Mouse (Mus musculus) limb, embryonic 13.5 days (tissue): ENCODE results near the gene Hax1. TPM values are rescaled to one million over a fixed set of nuclear protein-coding genes. Genes with fewer than 3 reads are reported as not detected.
A peak's percentile ranks its signal among the peaks of the same experiment; 100 is the strongest.

Experiments used
- ATAC-seq: fragments of 200-750 bp; cut with Nextera tagmentation; 2 replicates; pipeline ENCODE4 v1.8.0; 2017; ENCODE audit warnings: low read depth, moderate number of reproducible peaks, moderate TSS enrichment; ENCODE audit not compliant: low FRiP score
- H3K27ac ChIP-seq: fragments of 300-500 bp; sonication (generic); 2 replicates; pipeline ENCODE4 v1.5.1; 2015; ENCODE audit warnings: inconsistent platforms, mild to moderate bottlenecking, moderate library complexity
- H3K27me3 ChIP-seq: fragments of 300-500 bp; sonication (generic); 2 replicates; pipeline ENCODE4 v1.6.1; 2015; ENCODE audit warnings: mild to moderate bottlenecking, inconsistent platforms
- H3K36me3 ChIP-seq: fragments of 300-500 bp; sonication (generic); 2 replicates; pipeline ENCODE4 v1.6.1; 2015; ENCODE audit warnings: inconsistent platforms, mild to moderate bottlenecking, moderate library complexity
- H3K4me1 ChIP-seq: fragments of 300-500 bp; sonication (generic); 2 replicates; pipeline ENCODE4 v1.6.1; 2015; ENCODE audit warnings: inconsistent platforms
- H3K4me2 ChIP-seq: fragments of 300-500 bp; sonication (generic); replicated peaks from 2 replicates; pipeline ENCODE4 v1.6.1; 2015; ENCODE audit warnings: inconsistent platforms, mild to moderate bottlenecking, moderate library complexity
- H3K4me3 ChIP-seq: fragments of 300-500 bp; sonication (generic); 2 replicates; pipeline ENCODE4 v1.5.1; 2015; ENCODE audit warnings: moderate library complexity, mild to moderate bottlenecking, inconsistent platforms
- H3K9ac ChIP-seq: fragments of 300-500 bp; sonication (generic); 2 replicates; pipeline ENCODE4 v1.6.1; 2015; ENCODE audit warnings: mild to moderate bottlenecking, inconsistent platforms
- H3K9me3 ChIP-seq: fragments of 300-500 bp; sonication (generic); 2 replicates; pipeline ENCODE4 v1.6.1; 2016; ENCODE audit warnings: inconsistent platforms
- WGBS: fragments of 180-500 bp; shearing (Covaris S2); methylation state at CpG from one replicate; pipeline ENCODE4 v1.1.7; 2015; 5-methylcytosine and 5-hydroxymethylcytosine counted together
- microRNA-seq: library from miRNA; unstranded; fragments of <30 nt; microRNA quantifications from one replicate; pipeline ENCODE4, GENCODE M21; 2016
- polyA plus RNA-seq: library from polyadenylated mRNA; unstranded; fragments of >200 nt; fragmentation: Nextera tagmentation; extraction: Ambion mirVana; gene quantifications from 2 replicates; pipeline ENCODE4 v1.2.1, GENCODE M21; 2015

The Hax1 gene
- polyA plus RNA-seq, 1 experiment from 2014 or later: 174 TPM

GRCm38 (mm10) chr3:89959435-89959834, 39.1 kb downstream of the Hax1 start:
- peaks cover 49% of the 10 kb centered on the region for H3K36me3 ChIP-seq
- H3K9ac ChIP-seq: no peak overlapping the region
- H3K27me3 ChIP-seq: no peaks in the 10 kb centered on the region
- H3K4me3 ChIP-seq: no peak overlapping the region
- peaks cover 35% of the 10 kb centered on the region for H3K4me1 ChIP-seq
- no peaks in the 10 kb centered on the region for H3K9me3 ChIP-seq
- no peak for ATAC-seq
- no peak overlapping the region for H3K27ac ChIP-seq
- H3K4me2 ChIP-seq: peak overlapping the region; percentile 87
- WGBS: 85% methylated on average over 4 of the region's 4 CpGs

- no peak for ATAC-seq
- Histone ChIP-seq H3K9ac (no peak overlapping the region), H3K27me3 (no peaks in the 10 kb centered on the region), H3K4me2 (no peak overlapping the region), H3K27ac (no peak overlapping the region), H3K4me1 (peaks cover 29% of the 10 kb centered on the region), H3K4me3 (no peak overlapping the region), H3K36me3 (peaks cover 63% of the 10 kb centered on the region), H3K9me3 (no peaks in the 10 kb centered on the region)
- WGBS: 92% methylated on average over 9 of the region's 9 CpGs
Measured at GRCm38 (mm10) chr3:89957880-89958279, 40.7 kb downstream of the Hax1 start.

GRCm38 (mm10) chr3:89956177-89956971, 42.2 kb downstream of the Hax1 start:
- Histone ChIP-seq H3K9me3 (no peaks in the 10 kb centered on the region), H3K9ac (no peak overlapping the region), H3K4me2 (no peak overlapping the region), H3K4me1 (peaks cover 19% of the 10 kb centered on the region), H3K27ac (no peak overlapping the region), H3K27me3 (no peaks in the 10 kb centered on the region), H3K4me3 (no peak overlapping the region), H3K36me3 (peaks cover 79% of the 10 kb centered on the region)
- WGBS: 92% methylated on average over 7 of the region's 7 CpGs
- ATAC-seq: no peak

- no peak overlapping the region for H3K9ac ChIP-seq
- 2% methylated on average over 4 of the region's 4 CpGs for WGBS
- H3K4me1 ChIP-seq: no peaks in the 10 kb centered on the region
- H3K27ac ChIP-seq: no peak overlapping the region
- H3K4me3 ChIP-seq: no peak overlapping the region
- no peaks in the 10 kb centered on the region for H3K27me3 ChIP-seq
- no peak for ATAC-seq
- H3K9me3 ChIP-seq: no peaks in the 10 kb centered on the region
- H3K4me2 ChIP-seq: no peak overlapping the region
- peaks cover 97% of the 10 kb centered on the region for H3K36me3 ChIP-seq
Measured at GRCm38 (mm10) chr3:89953420-89953819, 45.2 kb downstream of the Hax1 start.

GRCm38 (mm10) chr3:89948655-89949054, 49.9 kb downstream of the Hax1 start:
- Histone ChIP-seq H3K36me3 (peaks cover 98% of the 10 kb centered on the region), H3K27me3 (no peaks in the 10 kb centered on the region), H3K9ac (no peak overlapping the region), H3K4me3 (no peak overlapping the region), H3K27ac (no peak overlapping the region), H3K9me3 (no peaks in the 10 kb centered on the region), H3K4me2 (no peak overlapping the region), H3K4me1 (no peaks in the 10 kb centered on the region)
- WGBS: 96% methylated on average over 6 of the region's 6 CpGs
- ATAC-seq: no peak

GRCm38 (mm10) chr3:89948021-89948420, 50.6 kb downstream of the Hax1 start:
- no peak overlapping the region for H3K4me3 ChIP-seq
- no peak overlapping the region for H3K9ac ChIP-seq
- peaks cover 100% of the 10 kb centered on the region for H3K36me3 ChIP-seq
- no peak overlapping the region for H3K4me2 ChIP-seq
- no peak for ATAC-seq
- H3K9me3 ChIP-seq: no peaks in the 10 kb centered on the region
- no peak overlapping the region for H3K27ac ChIP-seq
- 85% methylated on average over 11 of the region's 11 CpGs for WGBS
- no peaks in the 10 kb centered on the region for H3K4me1 ChIP-seq
- H3K27me3 ChIP-seq: no peaks in the 10 kb centered on the region

Small RNA genes within 50 kb of the gene (microRNA-seq; reads per million reads assigned to microRNA genes)
- gene Mir7669: 1.2 reads per million

Other genes starting within 250 kb of the Hax1 start
- gene Chrnb2, start 234.1 kb downstream of the Hax1 start, polyA plus RNA-seq: 0.43 and 0.63 TPM in 2 replicates
- 11.3 and 11.5 TPM in 2 replicates for gene Ube2q1, start 225.2 kb downstream of the Hax1 start, polyA plus RNA-seq
- gene She, start 167.4 kb downstream of the Hax1 start, polyA plus RNA-seq: 3.1 and 3.6 TPM in 2 replicates
- 0.96 and 1.2 TPM in 2 replicates for gene Il6ra, start 85.6 kb downstream of the Hax1 start, polyA plus RNA-seq
- 15.2 and 17.7 TPM in 2 replicates for gene Atp8b2, start 35.3 kb downstream of the Hax1 start, polyA plus RNA-seq
- gene 4933434E20Rik, start 52.9 kb upstream of the Hax1 start, polyA plus RNA-seq: 158 and 164 TPM in 2 replicates
- 206 and 208 TPM in 2 replicates for gene Ubap2l, start 53.8 kb upstream of the Hax1 start, polyA plus RNA-seq
- gene Tpm3, start 73.9 kb upstream of the Hax1 start, polyA plus RNA-seq: 520 and 556 TPM in 2 replicates
- 0.27 and 0.34 TPM in 2 replicates for gene Nup210l, start 105.4 kb upstream of the Hax1 start, polyA plus RNA-seq
- 1,711 and 1,721 TPM in 2 replicates for gene Rps27, start 214.9 kb upstream of the Hax1 start, polyA plus RNA-seq
- gene Rab13, start 214.9 kb upstream of the Hax1 start, polyA plus RNA-seq: 39.7 and 41.4 TPM in 2 replicates
- gene Jtb, start 232.8 kb upstream of the Hax1 start, polyA plus RNA-seq: 96.8 and 99.7 TPM in 2 replicates
- 10.9 and 12.5 TPM in 2 replicates for gene Creb3l4, start 244.7 kb upstream of the Hax1 start, polyA plus RNA-seq
- 102 and 103 TPM in 2 replicates for gene Slc39a1, start 249.4 kb upstream of the Hax1 start, polyA plus RNA-seq